Mouse (Mus musculus): ENCODE data around the gene Cd300lg. TPM values are rescaled to one million over a fixed set of nuclear protein-coding genes. Genes with fewer than 3 reads are reported as not detected.
A peak's percentile ranks its signal among the peaks of the same experiment; 100 is the strongest.

Cd300lg gene
- total and polyA plus RNA-seq, 3 experiments, result 51.6 to 102 (median 70.1) TPM

DNA sequence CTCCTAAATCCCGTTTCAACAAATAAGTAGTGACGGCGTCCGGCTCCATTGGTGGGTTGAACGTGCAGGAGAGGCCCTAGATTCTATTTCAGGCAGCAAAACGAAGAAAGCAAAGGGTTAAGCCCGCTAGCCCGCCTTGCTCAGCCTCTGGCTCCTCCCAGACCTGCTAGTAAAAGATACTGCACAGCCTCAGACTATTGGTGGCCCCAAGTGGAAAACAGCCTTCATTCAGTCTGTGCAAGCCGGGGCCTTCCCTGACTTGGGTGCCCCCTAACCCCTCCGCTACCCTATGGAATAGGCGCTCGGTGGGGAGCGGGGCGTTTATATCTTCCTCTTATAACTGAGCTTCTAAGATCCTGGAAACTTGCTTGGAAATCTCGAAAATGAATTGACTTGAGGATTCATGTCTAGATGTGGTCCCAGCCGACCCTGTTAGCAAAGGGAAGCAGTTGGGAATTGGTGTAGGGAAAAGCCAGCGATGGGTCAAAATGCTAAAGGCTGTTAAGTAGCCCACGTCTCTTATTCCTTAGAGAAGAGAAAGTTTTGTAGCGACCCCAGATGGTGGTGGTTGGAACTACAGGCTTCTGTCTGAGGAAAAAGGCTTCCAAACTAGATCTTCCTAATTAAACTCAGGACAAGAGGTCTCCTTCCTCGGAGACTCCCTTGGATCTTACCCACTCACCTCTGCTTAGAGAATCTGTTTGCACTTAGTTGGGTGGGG lies 47.9 kb downstream of the Cd300lg start:
- no peaks in the 10 kb centered on the region for H3K79me2 ChIP-seq (replicated peaks; ENCODE audit: control insufficient read depth, insufficient read depth, low read length)
- H3K27me3 ChIP-seq (ENCODE audit: control insufficient read depth, insufficient read depth, low read length), result no peaks in the 10 kb centered on the region
- H3K4me3 ChIP-seq, result peak overlapping the region; percentile 85
- H3K27ac ChIP-seq, result peak overlapping the region; percentile 44; the same call in 1 of the 2 replicates
- TF ChIP-seq POLR2A (IDR thresholded peaks at IDR 0.05; ENCODE audit: insufficient read depth, low read depth, low read length) (no peak), CTCF (IDR thresholded peaks at IDR 0.05) (peak; percentile 76)
- intact Hi-C loops (cut with DNase I), result no loop called here
- 0 out of 2 replicates have a peak overlapping the region, but pooled peaks have one; percentile 23 for H3K9ac ChIP-seq (ENCODE audit: low read depth, low read length)
- H3K4me1 ChIP-seq (ENCODE audit: control insufficient read depth, insufficient read depth, low read length), result no peaks in the 10 kb centered on the region; the same call in 1 of the 2 replicates
- peak; percentile 46 to 57 for DNase-seq
- 4% methylated on average over 20 of the region's 20 CpGs for WGBS
- no peaks in the 10 kb centered on the region for H3K36me3 ChIP-seq (ENCODE audit: control insufficient read depth, insufficient read depth, low read length)

DNA sequence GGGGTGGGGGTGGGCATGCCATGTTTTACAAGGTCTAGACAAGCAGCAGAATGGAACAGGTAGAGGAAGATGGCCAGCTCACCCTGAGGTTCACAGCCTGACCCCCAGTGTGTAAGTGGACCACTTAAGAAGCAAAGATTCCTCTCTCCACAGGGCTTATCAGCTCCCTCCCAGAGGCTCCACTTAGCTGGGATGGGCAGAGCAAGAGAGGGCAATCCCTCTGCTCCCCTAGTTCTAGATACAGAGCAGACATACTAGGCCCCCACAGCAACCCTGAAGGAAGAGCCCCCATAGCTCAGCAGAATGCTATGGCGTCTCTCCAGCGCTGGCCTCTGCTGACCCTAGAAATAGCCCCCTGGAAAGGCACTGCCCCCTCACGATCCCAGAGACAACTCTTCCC lies 54.4 kb downstream of the Cd300lg start:
- Histone ChIP-seq H3K27me3 (ENCODE audit: control insufficient read depth, insufficient read depth, low read length) (no peaks in the 10 kb centered on the region), H3K27ac (no peak overlapping the region), H3K79me2 (replicated peaks; ENCODE audit: control insufficient read depth, insufficient read depth, low read length) (no peaks in the 10 kb centered on the region), H3K4me1 (ENCODE audit: control insufficient read depth, insufficient read depth, low read length) (no peaks in the 10 kb centered on the region), H3K36me3 (ENCODE audit: control insufficient read depth, insufficient read depth, low read length) (no peaks in the 10 kb centered on the region), H3K4me3 (no peak overlapping the region), H3K9ac (ENCODE audit: low read depth, low read length) (no peak overlapping the region)
- WGBS, result 77% methylated on average over 3 of the region's 3 CpGs
- DNase-seq, result no peak
- TF ChIP-seq CTCF (IDR thresholded peaks at IDR 0.05) (no peak), POLR2A (IDR thresholded peaks at IDR 0.05; ENCODE audit: insufficient read depth, low read depth, low read length) (no peak), EP300 (IDR thresholded peaks at IDR 0.05; ENCODE audit: insufficient read depth, low read depth, low read length) (no peak)
- intact Hi-C loops (cut with DNase I), result loop anchor here (2.0 kb wide), 1 partner anchor 35 kb away; no protein-coding TSS in a partner anchor

DNA sequence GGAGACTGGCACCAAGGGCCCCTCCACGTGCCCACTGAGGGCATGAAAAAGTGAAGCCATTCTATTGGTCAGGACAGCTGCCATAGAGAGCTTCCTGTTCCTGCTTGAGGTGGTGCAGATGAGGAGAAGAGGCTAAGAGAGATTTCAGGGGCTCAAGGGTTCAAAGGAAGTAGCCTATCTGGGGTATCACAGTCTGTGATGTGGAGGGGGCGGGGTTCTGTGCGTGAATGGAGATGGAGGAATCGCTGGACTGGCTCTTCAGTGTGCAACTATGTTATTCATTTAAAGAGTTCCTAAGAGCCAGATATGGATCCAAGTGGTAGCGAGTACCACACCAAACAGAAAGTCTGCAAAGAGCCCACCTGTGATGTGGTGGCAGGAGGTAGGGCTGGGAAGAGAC lies 55.1 kb downstream of the Cd300lg start:
- intact Hi-C loops (cut with DNase I), result loop anchor here (2.0 kb wide), 1 partner anchor 36 kb away; no protein-coding TSS in a partner anchor
- TF ChIP-seq POLR2A (IDR thresholded peaks at IDR 0.05; ENCODE audit: insufficient read depth, low read depth, low read length), result no peak
- no peak for TF ChIP-seq EP300 (IDR thresholded peaks at IDR 0.05; ENCODE audit: insufficient read depth, low read depth, low read length)
- Histone ChIP-seq H3K27me3 (ENCODE audit: control insufficient read depth, insufficient read depth, low read length) (no peaks in the 10 kb centered on the region), H3K36me3 (ENCODE audit: control insufficient read depth, insufficient read depth, low read length) (no peaks in the 10 kb centered on the region), H3K79me2 (replicated peaks; ENCODE audit: control insufficient read depth, insufficient read depth, low read length) (no peaks in the 10 kb centered on the region), H3K4me3 (no peak overlapping the region), H3K9ac (ENCODE audit: low read depth, low read length) (no peak overlapping the region), H3K4me1 (ENCODE audit: control insufficient read depth, insufficient read depth, low read length) (no peaks in the 10 kb centered on the region), H3K27ac (no peak overlapping the region)
- WGBS, result 56% methylated on average over 5 of the region's 5 CpGs
- no peak for DNase-seq

DNA sequence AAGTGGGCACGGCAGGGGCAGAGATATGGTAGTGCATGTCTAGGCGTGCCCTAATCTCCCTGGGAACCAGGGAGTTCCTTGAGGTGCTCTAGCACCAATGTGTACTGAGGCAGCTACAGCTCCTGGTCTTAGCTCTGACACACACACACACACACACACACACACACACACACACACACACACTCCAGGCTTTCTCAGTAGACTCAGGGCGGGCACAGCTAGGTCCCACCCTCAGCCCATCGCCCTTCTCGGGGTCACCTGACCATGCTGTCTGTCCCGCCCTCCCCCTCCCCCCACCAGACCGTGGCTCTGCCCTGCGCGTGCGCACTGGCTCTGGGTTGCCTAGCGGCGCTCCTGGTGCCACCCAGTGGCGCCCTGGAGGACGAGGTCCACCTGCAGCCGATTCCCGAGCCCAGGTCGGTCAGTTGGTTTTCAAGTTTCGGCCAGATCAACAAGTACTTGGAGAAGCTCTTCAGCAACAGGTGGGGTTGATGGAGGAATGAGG lies 55.6 kb downstream of the Cd300lg start:
- intact Hi-C loops (cut with DNase I), result loop anchor here (2.0 kb wide), 1 partner anchor 36 kb away; no protein-coding TSS in a partner anchor
- WGBS, result 5% methylated on average over 18 of the region's 18 CpGs
- DNase-seq, result peak; percentile 52 to 53

DNA sequence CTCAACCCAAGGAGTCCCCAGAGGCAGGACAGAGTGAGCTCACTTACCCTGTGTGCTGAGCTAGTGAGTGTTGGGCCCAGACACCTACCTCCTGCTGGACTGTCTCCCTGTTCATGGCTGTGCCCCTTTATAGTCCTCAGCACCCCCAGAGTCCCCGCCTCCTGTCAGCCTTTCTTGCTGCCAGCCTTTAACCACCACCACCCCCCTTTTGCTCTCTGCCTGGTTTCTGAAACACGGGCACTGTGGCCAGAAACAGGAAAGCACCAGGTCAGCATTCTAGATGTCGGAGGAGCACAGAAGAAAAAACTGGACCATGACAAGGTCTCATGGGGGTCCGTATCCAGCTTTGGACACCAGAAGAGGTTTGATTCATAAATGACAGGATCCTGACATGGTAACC lies 59.9 kb downstream of the Cd300lg start, which contains the start of gene Ppy:
Gene Ppy, minus strand, starts transcription at position 101 of the 400 bp plus-strand sequence.
- 77% methylated on average over 4 of the region's 4 CpGs for WGBS
- TF ChIP-seq CTCF (IDR thresholded peaks at IDR 0.05), result no peak
- TF ChIP-seq EP300 (IDR thresholded peaks at IDR 0.05; ENCODE audit: insufficient read depth, low read depth, low read length), result no peak
- TF ChIP-seq POLR2A (IDR thresholded peaks at IDR 0.05; ENCODE audit: insufficient read depth, low read depth, low read length), result no peak
- DNase-seq, result no peak
- Histone ChIP-seq H3K27me3 (ENCODE audit: control insufficient read depth, insufficient read depth, low read length) (no peaks in the 10 kb centered on the region), H3K36me3 (ENCODE audit: control insufficient read depth, insufficient read depth, low read length) (no peaks in the 10 kb centered on the region), H3K9ac (ENCODE audit: low read depth, low read length) (no peak within 1 kb of the TSS), H3K4me3 (no peak within 1 kb of the TSS), H3K4me1 (ENCODE audit: control insufficient read depth, insufficient read depth, low read length) (no peaks in the 10 kb centered on the region), H3K27ac (no peak within 1 kb of the TSS), H3K79me2 (replicated peaks; ENCODE audit: control insufficient read depth, insufficient read depth, low read length) (no peaks in the 10 kb centered on the region)
- intact Hi-C loops (cut with DNase I), result no loop called here

More for the DNA sequence above, 55.6 kb downstream of the Cd300lg start:
- no peak overlapping the region for H3K4me3 ChIP-seq
- no peaks in the 10 kb centered on the region for H3K27me3 ChIP-seq (ENCODE audit: control insufficient read depth, insufficient read depth, low read length)
- no peaks in the 10 kb centered on the region for H3K4me1 ChIP-seq (ENCODE audit: control insufficient read depth, insufficient read depth, low read length)
- H3K36me3 ChIP-seq (ENCODE audit: control insufficient read depth, insufficient read depth, low read length), result no peaks in the 10 kb centered on the region
- H3K79me2 ChIP-seq (replicated peaks; ENCODE audit: control insufficient read depth, insufficient read depth, low read length), result no peaks in the 10 kb centered on the region
- TF ChIP-seq CTCF (IDR thresholded peaks at IDR 0.05) (peak; percentile 55), POLR2A (IDR thresholded peaks at IDR 0.05; ENCODE audit: insufficient read depth, low read depth, low read length) (no peak), EP300 (IDR thresholded peaks at IDR 0.05; ENCODE audit: insufficient read depth, low read depth, low read length) (no peak)
- no peak overlapping the region for H3K27ac ChIP-seq
- no peak overlapping the region for H3K9ac ChIP-seq (ENCODE audit: low read depth, low read length)

Data from heart, adult 2 months (tissue).